Mouse (Mus musculus) urinary bladder, adult 2 months (tissue): ENCODE data around the gene Fam171b. TPM values are rescaled to one million over a fixed set of nuclear protein-coding genes. Genes with fewer than 3 reads are reported as not detected.

Experiments used
- DNase-seq: peaks from one replicate; pipeline ENCODE4 v3.0.0; 2022; ENCODE audit warnings: low spot score
- polyA plus RNA-seq: library from polyadenylated mRNA; depleted of rRNA; stranded (reverse); fragments of >200 nt; gene quantifications from 2 replicates; pipeline ENCODE4 v1.2.3, GENCODE M21; 2012; rRNA removed

The Fam171b gene
- polyA plus RNA-seq, 1 experiment, result 4.0 TPM

DNA sequence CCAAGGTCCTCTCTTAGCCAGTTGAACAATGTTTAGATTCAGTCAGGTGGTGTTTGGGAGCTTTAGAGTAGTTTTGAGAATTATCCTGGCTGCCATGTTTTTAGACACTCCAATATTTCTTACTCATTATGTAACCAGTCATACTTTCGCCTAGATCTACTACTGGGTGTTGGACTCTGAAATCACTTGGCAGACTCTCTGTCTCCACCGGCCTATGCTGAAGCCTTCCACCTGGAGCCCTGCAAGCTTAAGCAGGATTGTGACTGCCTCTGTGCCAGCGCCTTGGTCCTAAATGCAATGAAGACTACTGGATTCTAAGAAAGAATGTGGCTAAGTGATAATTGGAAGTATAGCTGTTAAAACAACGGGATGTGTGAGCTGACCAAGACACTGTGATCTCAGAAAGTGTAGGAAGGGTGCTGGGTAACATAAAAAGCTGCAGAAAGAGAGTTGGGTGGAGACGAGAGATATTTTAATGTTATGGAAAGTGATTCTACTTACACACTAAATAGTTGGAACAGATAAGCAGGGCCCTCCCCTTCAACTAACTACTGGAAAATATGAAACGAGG, 71.5 kb downstream of the Fam171b start:
- no peak for DNase-seq

DNA sequence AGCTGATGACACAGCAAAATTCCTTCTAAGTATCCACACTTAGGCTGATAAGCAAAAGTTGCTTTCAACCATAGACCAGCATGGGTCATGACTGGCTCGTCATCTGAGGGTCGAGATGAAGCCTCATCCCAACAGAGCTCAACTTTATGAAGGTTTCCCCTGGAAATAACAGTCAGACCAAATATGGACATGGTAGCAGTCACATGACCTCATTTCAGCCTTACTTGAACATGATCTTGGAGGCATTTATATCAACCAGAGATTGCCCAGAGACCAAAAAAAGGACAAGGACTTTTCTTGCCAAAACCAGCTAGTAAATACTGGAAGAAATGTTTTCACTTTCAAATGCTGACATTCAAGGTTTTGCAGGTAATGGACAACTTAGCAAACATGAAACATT, 81.3 kb downstream of the Fam171b start:
- no peak for DNase-seq

DNA sequence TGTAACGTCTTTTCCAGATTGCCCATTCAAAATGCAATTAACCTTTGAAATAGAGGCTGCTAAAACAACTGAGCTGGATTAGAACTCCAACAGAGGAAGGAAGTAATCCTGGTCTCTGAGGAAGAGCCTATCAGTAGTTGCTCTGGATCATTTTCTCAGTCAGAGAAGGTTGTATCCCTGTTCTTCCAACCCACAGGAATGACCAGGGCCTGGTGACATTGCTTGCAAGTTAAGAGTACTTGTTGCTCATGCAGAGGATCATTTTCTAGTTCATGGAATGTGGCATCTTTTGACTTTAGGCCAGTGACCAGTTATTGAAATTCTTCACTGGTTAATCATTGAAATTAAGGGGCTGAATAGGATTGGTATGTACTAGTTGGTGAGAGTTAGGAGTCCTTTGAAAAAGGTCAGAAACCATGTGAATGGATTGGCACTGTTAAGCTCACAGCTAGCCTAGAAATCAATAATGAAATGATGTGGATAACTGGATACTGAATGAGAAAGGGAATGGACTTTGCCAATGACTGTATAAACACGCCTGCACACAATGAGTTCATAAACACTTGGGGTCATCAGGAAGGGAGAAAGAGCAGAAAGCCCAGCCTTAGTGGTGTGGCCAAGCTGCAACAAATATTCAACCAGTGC, 89.6 kb downstream of the Fam171b start:
- DNase-seq, result no peak

DNA sequence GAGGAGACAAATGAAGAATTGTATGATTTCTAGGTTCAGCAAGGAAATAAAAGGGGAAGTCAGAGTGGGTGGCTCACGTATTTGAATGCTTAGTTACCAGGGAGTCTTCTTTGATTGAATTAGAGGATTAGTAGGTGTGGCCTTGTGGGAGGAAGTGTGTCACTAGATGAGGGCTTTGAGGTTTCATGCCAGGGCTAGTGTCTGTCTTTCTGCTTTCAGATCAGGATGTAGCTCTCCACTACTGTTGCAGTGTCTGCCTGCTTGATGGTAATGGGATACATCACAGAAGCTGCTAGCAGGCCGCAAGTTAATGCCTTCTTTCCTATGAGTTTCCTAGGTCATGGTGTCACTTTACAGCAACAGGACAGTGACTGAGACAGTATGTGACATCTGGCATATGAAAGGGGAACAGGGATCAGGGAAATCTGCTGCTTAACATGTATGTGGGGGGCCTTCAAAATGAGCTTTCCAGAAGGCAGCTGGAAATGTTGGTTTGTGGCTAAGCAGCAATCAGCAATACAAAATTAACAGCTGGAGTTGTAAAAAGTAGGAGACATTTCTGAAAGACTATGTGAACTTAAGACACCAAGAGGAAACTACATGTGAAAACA, 117.1 kb downstream of the Fam171b start:
- no peak for DNase-seq

Other genes with a start within 250 kb of the Fam171b start
- 76.0 and 79.2 TPM in 2 replicates for gene Zc3h15, start 168.2 kb upstream of the Fam171b start, polyA plus RNA-seq
- 62.6 and 68.4 TPM in 2 replicates for gene Itgav, start 88.2 kb upstream of the Fam171b start, polyA plus RNA-seq
- gene Zswim2, start 128.6 kb downstream of the Fam171b start, polyA plus RNA-seq, result not detected in 2 replicates
- 0.03 TPM in 2 replicates for gene Gm13698, start 143.1 kb downstream of the Fam171b start, polyA plus RNA-seq
- gene Gm13693, start 148.9 kb downstream of the Fam171b start, polyA plus RNA-seq, result 0.03 TPM in 2 replicates
- gene Gm13695, start 154.7 kb downstream of the Fam171b start, polyA plus RNA-seq, result 0.03 TPM in 2 replicates
- gene Gm13696, start 160.5 kb downstream of the Fam171b start, polyA plus RNA-seq, result 0.03 TPM in 2 replicates
- 0.03 TPM in 2 replicates for gene Gm13694, start 166.3 kb downstream of the Fam171b start, polyA plus RNA-seq
- gene Gm13697, start 172.1 kb downstream of the Fam171b start, polyA plus RNA-seq, result 0.03 TPM in 2 replicates
- 0.03 TPM in 2 replicates for gene Gm13691, start 177.9 kb downstream of the Fam171b start, polyA plus RNA-seq